Mouse (Mus musculus) lung, adult 18-20 months (tissue): ENCODE measurements at regions not wholly inside any gene's neighbourhood (a gene's known extent, or its start where the extent isn't known, plus 50 kb on each side); places are given as distances from the start of the nearest gene placed in this dataset.

Experiments
- DNase-seq, 2 experiments: peaks; one replicate each; pipeline ENCODE4 v3.0.0; 2022; ENCODE audit warnings: mixed read lengths in 2 of 2

GRCm38 (mm10) chr3:105380818-105381217 is 71.3 kb upstream of the Kcnd3 start:
- no peak for DNase-seq

- DNase-seq, result peak; percentile 43 to 54
Observed at GRCm38 (mm10) chr3:105392611-105393514, 59.3 kb upstream of the Kcnd3 start.
